Mouse (Mus musculus): Measurements from ENCODE around the gene Hormad2.

The Hormad2 gene

GRCm38 (mm10) chr11:4304203-4304602 lies 136.7 kb downstream of the Hormad2 start:
- DNase-seq (ENCODE audit: low read depth in 1 of 2, low spot score in 2 of 2) = no peak

- DNase-seq (ENCODE audit: low read depth in 1 of 2, low spot score in 2 of 2) = no peak
Observed at GRCm38 (mm10) chr11:4303033-4303432, 137.9 kb downstream of the Hormad2 start.

- no peak for DNase-seq (ENCODE audit: low read depth in 1 of 2, low spot score in 2 of 2)
Observed at GRCm38 (mm10) chr11:4302363-4302913, 138.5 kb downstream of the Hormad2 start.

- no peak for DNase-seq (ENCODE audit: low read depth in 1 of 2, low spot score in 2 of 2)
Observed at GRCm38 (mm10) chr11:4300683-4301082, 140.2 kb downstream of the Hormad2 start.

- DNase-seq (ENCODE audit: low read depth in 1 of 2, low spot score in 2 of 2) = no peak
Observed at GRCm38 (mm10) chr11:4299735-4300474, 141.0 kb downstream of the Hormad2 start.

- no peak for DNase-seq (ENCODE audit: low read depth in 1 of 2, low spot score in 2 of 2)
Observed at GRCm38 (mm10) chr11:4299191-4299590, 141.7 kb downstream of the Hormad2 start.

GRCm38 (mm10) chr11:4298615-4299014 lies 142.3 kb downstream of the Hormad2 start:
- DNase-seq (ENCODE audit: low read depth in 1 of 2, low spot score in 2 of 2) = no peak

GRCm38 (mm10) chr11:4297753-4298152 lies 143.2 kb downstream of the Hormad2 start:
- no peak for DNase-seq (ENCODE audit: low read depth in 1 of 2, low spot score in 2 of 2)

GRCm38 (mm10) chr11:4296610-4297275 lies 144.2 kb downstream of the Hormad2 start:
- peak; percentile 46 to 62 for DNase-seq (ENCODE audit: low read depth in 1 of 2, low spot score in 2 of 2)

Data from monocyte, adult 2 months (primary cell).